Mouse (Mus musculus) adipose tissue, adult 10 weeks (tissue): Measurements from ENCODE around the gene B3gnt6. TPM values are rescaled to one million over a fixed set of nuclear protein-coding genes. Genes with fewer than 3 reads are reported as not detected.

ENCODE experiments used
- polyA plus RNA-seq: library from polyadenylated mRNA; stranded (reverse); fragments of 350-450 nt; fragmentation: Illumina TruSeq; extraction: RNeasy Lipid Tissue Mini Kit (QIAGEN cat#74804); gene quantifications from one replicate; pipeline ENCODE4 v1.2.3, GENCODE M21; 2014; ENCODE audit warnings: low read depth, low replicate concordance

B3gnt6 gene
- 0.16 TPM for polyA plus RNA-seq

DNA sequence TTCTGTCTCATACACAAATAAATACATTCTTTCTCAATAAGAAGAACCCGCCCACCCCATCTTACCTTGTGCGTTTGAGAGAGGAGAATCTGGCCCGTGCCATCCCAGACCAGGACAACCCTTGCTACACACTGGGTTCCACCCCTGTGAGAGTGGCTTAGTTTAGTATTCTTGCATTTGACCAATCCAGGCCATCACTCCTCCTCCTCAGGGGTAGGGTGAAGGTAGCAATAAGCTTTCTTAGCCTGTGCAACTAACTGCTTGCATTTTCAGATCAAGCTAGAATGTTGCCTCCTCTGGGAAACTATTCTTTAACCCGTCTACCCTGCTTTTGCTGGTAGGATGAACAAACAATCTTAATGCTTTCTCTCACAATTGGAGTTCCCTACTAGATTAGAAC is at the start of gene B3gnt6:
Gene B3gnt6, minus strand, starts transcription at position 101 of the 400 bp plus-strand sequence.

DNA sequence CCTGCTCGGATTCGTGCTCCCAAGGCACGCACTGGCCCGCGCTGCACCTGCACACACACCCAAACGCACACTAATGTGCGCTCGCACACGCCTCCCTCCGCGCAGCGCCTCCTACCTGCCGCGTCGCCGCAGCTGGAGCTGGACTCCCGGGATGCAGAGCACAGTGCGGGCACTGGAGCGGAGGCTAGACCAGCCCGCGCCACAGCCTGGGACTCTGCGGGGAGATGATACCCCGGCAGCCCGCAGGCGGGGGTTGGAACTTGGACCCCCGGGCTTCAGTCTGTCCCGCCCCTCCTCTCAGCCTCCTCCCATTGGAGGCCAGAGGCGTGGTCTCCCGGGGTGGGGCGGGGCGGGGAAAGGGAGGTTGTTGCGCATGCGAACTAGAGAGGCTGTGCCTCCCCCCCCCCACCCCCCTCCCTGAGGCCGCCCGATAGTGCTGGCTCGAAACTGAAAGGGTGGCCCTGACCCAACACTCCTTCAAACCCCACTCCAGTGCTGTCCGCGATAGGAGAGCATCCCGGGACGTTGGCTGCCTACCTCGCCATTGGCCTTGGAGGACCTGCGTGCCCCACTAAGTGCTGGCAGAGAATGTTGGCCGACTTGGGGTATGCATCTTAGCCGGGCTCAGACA is 21.2 kb downstream of the B3gnt6 start, which contains the start of gene Capn5:
Gene Capn5, minus strand, starts transcription at position 346 of the 631 bp plus-strand sequence.

GRCm38 (mm10) chr7:98145402-98145801 is 53.9 kb downstream of the B3gnt6 start, which contains the start of gene Omp:
Gene Omp, minus strand, starts transcription at chr7:98145502.

Other genes with a start within 250 kb of the B3gnt6 start
- gene Myo7a, start 80.0 kb downstream of the B3gnt6 start, polyA plus RNA-seq, result 15.7 TPM
- 10.6 TPM for gene Omp, start 54.0 kb downstream of the B3gnt6 start, polyA plus RNA-seq
- gene Capn5, start 21.2 kb downstream of the B3gnt6 start, polyA plus RNA-seq, result 89.1 TPM
- gene Acer3, start 121.7 kb upstream of the B3gnt6 start, polyA plus RNA-seq, result 12.6 TPM
- gene Tsku, start 161.8 kb upstream of the B3gnt6 start, polyA plus RNA-seq, result 7.6 TPM
- gene Gucy2d, start 240.9 kb upstream of the B3gnt6 start, polyA plus RNA-seq, result not detected